Mouse (Mus musculus) Muller cell, postnatal 12 days (primary cell): Measurements from ENCODE around the gene Padi4.

ENCODE experiments used
- DNase-seq: peaks from one replicate; pipeline ENCODE4 v3.0.0-alpha.2; 2015; ENCODE audit errors: inconsistent ontology term

The Padi4 gene

DNA sequence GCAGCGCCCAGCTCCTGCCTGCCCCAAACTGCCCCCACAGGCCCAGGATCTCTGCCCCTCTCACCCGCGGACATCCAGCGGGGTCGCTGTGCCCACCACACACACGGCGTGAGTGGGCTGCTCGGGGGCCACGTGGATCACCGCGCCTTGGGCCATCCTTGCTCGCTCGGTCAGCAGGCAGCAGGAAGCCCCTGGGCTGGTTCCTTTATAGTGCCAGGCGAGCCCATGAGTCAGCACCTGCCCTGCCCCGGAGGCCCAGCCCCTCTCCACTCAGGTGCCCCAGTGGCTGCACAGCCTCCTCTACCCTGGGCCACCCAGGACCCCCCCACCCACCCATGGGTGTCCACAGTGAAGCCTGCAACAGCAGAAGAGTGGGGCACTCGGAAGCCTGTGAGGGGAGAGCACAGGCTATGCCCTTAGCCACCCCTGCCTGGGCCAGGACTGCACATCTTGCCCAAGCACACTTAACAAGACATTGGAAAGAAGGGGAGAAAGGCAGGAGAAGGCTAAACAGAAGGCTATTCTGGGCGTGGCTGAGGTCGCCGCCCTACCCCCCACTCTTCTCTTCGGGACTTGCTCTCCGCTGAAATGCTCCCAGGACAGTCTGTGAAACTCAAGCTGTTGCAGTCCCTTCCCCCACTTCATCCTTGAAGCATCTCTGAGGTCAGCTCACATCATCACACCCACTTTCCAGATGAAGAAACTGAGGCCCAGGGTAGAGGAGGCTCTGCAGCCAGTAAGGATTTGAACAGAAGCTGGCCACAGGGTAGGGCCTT is at the start of gene Padi4:
Gene Padi4, minus strand, starts transcription at position 212 of the 776 bp plus-strand sequence.
- no peak for DNase-seq

DNA sequence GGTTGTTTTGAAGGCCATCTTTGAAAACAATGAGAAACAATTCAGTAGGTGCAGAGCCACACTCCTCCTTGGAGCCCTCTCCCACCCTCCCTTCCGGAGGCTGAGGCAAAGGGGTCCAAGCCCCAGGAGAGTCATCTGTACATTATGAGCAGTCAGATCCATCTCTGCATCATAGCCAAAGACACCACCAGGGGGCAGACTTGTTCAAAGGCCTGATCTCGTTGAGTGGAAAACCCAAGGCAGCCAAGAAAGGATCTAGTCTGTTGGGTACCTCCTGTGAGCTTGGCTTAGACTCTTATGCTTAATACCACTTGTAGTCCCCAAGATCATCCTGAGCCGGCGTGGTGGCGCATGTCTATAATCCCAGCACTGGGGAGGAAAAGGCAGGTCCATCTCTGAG is 48.0 kb upstream of the Padi4 start:
- peak; percentile 25 for DNase-seq

DNA sequence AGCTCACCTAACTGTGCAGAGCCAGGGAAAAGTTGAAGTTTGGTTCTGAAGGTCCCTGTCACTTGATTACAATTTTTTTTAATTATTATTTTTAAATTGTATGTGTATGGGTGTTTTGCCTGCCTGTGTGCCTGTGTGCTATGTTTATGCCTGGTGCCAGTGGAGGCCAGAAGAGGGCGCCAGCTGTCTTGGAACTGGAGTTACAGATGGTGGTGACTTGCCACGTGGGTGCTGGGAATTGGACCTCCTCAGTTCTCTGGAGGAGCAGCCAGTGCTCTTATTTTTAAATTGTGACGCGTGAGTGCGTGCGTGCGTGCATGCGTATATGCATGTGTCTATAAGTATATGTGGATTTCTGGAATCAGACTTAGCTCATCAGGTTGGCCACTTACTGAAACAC is 43.4 kb upstream of the Padi4 start:
- no peak for DNase-seq

DNA sequence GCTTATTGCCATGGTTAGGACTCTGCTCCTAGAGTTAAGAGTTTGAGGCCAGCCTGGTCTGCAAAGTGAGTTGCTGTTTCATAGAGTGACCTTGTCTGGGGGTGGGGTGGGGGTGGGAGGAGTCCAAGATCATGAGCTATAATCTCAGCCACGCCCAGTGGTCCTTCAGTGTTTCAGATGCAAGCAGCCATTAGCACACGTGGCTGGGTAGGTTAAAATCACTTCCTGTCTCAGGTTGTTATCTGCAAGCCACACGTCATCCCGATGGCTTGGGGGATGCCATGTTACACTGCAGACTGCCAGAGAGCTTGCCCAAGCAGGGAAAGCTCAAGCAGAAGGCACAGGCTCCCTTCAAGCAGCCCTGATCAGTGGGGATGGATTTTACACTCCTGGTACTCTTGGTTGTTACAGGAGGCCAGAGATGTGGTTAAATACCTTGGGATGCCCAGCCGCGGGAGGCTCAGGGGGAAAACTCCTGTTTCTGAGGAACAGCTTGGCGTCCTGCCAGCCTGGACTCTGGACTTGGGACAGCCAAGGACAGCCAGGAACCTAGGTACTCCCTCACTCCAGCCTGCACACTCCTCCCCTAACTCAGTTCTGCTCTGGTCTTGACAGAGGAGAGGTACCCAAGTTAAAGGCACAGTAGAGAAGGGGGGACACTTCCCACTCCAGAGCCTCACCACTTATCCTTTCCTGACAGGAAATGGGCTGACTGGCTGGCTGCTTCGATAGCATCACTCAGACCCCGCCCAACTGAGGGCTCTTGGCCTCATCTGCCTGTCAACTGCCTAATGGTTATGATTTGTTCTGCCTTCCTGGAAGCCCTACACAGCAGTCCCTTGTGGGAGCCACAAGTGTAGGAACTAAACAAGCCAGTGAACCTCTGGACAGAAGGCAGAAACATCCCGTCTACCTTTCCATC is 42.2 kb upstream of the Padi4 start:
- DNase-seq, result no peak

DNA sequence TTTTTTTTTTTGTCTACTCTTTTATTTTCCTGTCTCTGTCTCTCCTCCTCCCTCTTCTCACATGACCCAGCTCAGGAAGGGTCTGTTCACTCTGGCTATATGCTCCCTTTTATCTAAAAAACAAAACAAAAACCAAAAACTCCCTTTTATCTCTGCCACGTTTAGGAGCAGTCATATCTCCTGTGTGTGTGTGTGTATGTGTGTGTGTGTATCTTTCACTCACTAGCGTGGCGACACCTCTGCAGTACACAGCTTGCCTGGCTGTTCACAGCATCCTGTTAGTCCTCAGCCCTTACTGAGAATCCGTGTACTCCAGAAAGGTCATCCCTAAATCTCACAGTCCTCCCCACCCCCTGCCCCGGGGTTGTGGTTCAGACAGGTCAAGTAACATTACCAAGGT is 41.5 kb upstream of the Padi4 start:
- no peak for DNase-seq

DNA sequence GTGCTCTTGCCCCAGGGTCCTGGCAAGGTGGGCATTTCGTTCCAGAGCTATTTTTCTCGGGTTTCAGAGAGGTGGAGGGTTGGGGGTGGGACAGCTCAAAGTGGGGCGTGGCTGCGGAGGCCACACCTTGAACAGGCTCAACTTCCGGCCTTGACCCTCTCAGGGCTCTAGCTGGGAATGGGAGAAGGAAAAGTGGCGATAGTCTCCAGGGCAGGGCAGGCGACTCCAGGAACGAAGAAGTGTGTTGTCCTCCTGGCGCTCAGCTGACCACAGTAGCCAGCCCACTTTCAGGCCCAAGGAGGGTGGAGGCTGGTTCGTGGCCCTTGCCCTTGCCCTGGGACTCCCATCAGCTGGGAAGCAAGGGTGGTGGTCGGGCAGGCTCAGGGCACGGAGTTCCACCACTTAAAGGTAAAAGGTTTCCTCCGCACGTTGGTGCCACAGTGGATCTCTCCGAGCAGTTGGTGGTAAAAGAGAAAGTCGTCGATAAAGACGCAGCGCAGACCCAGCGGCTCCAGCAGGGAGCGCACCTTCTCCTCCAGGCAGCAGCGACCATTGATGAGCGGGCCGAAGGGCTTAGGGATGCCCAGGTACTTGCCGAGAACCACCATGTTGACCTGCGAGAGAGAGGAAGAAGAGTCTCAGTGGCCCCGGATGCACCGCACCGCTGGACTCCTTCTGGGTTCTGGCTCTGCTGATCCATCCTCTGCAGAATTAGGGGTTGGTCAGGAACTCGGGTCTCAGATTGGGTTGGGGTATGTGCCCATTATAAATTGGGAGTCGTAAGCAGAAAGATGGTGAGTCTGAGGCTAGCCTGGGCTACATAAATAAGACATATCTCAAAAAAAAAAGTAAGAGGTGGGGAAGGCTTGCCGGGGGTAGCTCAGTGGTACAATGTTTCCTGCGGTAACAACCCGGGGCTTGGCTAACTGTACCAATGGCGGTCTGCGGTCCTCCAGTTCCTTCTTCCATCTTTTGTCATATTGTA is 40.5 kb upstream of the Padi4 start:
- peak; percentile 30 for DNase-seq

DNA sequence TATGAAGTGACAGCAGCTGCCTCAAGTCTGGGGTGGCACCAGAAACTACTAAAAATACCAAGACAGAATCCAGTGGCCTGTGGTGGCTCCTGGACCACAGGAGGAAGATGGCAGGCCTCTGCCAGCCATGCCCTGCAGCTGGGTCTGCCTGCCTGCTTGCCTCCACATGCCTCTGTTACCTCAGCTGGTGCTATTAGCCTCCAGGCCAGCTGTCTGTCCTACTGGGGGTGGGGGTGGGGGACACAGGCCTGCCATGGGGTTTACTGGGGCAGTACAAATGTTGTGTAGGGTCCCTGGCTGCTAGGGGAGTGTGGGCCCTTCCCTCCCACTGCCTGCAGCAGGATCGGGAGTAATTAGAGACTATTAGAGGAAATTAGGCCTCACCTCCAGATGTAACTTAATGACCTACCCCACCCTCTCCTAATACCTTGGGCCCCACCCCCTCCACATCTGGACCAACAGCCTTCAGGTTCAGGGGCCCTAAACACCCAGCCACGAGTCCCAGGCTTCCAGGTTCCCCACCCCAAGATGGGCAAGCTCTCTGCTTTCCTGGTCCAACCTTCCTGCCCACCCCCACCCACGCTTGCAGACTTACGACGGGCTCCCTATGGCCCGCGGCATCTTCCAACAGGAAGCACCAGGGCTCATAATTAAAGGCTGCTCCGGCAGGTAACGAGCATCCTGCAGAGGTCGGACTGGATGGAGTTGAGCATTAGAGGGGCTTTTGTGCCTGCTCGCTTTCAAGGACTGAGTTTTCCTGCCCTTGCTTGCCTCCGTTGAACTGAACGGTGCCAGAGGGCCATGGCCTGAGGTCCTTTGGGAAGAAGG is 39.5 kb upstream of the Padi4 start:
- no peak for DNase-seq

DNA sequence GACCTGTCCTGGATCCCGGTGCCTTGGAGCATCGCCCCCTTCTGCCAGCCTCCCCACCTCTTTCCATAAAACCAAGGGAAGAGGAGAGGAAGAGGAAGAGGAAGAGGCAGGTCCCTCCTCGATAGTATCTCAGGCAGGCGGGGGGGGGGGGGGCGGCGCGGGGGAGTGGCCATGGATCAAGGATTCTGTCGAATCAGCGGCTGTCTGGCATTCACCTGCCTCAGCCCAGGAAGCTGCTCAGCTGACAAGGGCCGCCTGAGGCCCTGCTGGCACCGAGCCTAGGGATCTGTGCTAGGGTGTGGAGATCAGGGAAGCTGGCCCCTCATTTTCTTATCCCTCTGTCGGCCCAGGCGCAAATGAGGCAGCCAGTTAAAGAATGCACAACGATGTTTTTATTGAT is 38.6 kb upstream of the Padi4 start:
- no peak for DNase-seq

DNA sequence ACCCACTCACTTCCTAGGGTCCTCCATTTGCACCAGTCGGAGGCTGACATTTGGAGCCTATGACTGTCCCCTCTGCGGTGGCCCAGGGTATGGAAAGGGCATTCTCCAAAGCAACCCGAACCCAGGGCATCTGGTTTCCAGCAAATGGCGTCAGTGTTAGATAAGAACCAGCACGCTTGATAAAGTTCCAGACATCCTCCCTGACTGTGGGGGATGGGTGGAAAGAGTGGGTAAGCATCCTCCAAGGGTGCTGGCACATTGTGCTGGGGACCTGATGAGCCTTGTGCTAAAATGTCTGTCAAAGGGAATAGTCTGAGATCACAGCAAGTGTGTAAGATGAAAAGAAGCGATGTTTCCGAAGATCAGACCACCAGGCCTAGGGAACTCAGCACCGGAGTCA is 38.2 kb upstream of the Padi4 start:
- no peak for DNase-seq

DNA sequence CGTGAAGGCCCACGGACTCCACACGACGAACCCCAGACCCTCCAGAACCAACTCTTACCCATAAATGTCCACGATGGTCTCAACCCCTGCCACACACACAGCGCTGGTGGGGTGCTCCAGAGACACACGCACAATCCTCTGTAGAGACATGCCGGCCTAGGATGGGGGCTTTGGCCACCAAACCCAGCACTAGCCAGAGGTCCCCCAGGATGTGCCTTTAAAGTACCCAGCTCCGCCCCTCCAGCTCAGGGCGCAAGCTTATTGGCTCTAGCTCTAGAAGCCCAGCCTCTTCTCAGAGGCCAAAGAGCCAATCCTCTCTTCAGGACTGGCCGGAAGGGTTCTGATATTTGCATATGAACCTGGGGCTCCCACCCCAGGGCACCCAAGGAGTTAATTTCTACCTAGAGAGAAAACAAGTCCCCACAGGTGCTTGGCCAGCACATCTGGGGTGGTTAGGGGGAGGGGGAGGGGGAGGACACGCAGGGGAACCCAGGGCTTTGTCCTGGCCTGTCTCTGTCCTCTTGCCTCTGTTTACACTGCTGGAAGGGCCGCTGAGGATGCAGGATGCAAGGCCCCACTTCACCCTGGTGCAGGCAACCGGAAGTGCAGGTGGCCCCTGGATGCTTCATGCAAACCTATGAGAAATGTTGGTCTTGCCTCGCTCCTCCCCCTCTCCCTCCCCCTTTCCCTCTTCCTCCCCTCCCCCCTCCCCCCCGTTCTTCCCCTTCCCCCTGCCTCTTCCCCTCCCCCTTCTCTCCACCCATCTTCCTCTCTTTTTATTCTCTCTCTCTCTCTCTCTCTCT is 36.6 kb upstream of the Padi4 start, which contains the start of gene Padi3:
Gene Padi3, minus strand, starts transcription at position 191 of the 803 bp plus-strand sequence.
- no peak for DNase-seq

DNA sequence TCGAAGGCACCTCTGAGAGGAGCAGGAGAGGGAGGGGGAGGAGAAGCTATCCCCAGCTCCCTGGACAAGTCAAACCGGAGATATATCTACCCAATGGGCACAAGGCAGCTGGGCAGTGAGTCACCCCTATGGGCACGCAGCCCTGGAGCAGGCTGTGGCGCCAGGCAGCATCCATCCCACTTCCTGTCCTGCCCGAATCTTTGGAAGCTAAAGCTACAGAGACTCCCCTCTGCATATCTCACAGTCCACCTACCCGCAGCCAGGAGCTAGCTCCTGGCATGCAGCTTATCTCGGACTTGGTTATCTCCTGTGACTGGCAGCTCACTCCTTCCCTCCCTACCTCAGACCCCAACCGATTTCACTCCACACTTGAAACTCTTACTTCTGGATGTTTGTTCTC is 35.1 kb upstream of the Padi4 start:
- DNase-seq, result peak; percentile 40

DNA sequence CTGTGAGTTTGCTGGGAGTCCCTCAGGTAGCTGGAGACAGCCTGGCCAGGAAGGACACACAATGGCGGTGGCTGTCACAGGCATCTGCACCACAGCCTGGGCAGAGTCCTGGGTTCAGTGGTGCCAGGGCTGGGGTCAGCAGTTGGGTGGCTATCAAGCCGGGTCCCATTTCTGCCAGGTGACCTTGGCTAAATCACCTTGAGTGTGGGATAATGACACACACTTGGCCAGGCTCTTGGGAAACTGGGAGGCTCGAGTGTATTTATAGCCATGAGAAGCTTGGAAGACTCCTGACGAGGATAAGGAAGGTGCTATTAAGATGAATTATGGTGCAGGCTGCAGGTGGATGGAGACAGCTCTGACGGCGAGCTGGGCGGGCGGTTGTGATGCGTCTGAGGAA is 30.6 kb upstream of the Padi4 start:
- no peak for DNase-seq

DNA sequence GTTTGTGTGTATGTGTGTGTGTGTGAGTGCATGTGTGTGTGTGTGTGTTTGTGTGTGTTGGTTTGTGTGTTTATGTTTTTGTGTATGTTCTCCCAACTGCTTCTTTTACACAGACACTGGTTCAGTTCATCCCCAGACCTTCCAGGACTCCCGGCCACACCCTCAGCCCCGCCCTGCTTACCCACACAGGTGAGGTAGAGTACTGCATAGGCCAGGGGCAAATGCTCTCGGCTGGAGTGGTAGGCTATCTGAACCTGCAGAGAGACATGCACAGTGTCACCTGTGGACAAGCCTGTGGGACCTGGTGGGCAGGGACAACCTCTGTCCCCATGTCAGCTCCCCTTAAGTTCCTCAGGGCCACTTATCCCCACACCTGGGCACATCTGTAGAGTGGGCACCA is 27.3 kb upstream of the Padi4 start:
- no peak for DNase-seq

DNA sequence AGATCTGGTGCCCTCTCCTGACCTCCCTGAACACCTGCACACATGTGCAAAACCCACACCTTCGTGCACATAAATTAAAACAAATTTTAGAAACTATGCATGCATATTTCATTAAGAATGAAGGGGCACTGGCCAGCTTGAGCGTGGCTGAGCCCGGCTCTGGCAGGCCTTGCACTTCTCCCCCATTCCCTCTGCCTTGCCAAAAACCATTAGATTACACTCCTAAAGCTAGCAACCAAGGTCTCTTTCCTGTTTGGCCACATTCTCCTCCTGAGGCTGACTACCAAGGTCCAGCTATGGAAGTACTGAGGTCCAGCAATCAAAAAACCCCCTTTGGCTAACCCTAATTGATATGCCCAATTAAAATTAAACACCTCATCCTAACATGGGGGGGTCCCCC is 22.8 kb upstream of the Padi4 start:
- DNase-seq, result no peak

DNA sequence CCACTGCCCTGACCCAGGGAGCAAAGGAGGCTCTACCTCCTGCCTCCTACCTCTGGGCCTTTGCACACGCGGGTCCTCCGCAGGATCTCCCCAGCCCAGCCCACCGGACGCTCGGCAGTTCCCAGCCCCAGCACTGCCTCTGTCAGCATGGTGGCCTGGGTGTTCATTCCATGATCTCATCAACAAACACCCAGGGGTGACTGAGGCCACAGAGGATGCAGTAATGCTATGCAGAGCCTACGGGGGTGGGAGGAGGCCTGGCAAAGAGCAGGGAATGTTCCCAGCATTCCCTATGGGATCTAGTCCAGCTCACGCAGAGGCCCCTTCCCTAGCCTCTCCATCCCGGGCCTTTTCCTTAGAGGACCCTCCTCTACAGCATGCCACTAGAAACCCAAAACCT is 20.6 kb upstream of the Padi4 start:
- no peak for DNase-seq

DNA sequence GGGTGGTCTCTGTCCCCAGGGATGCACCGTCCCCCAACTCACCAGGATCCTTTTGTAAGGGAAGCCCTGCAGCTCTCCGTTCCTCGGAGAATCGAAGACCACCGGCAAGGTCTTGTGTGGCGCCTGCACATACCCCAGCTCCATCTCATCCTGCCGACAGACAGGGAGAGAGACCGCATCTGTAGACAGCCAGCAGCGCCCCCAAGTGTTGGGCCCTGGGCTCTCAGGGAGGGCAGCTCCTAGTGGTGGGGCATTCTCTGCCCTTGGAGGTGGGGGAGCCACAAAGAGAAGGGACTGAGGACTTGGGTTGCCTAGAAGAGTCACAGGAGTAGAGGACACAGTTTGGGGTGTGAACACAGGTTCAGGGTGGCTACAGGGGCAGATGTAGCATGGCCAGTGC is 19.8 kb upstream of the Padi4 start:
- DNase-seq, result no peak

DNA sequence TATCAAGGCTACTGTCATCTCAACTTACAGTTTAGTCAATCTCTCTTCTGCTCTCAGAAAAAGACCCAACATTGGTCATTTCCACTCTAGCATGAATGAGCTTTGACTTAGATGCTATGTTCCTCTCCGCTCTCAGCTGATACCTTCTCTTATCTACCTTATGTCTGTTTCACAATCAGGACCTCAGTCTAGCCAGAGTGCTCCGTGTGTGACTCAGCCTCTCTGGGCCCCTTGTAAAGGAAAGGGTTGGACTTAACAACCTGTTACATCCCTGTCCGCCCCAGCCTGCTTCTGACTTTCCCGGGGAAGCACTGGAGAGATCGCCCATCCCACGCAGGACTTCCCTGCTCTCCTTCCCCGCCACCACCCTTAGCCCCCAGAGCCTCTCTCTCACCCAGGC is 18.5 kb upstream of the Padi4 start:
- DNase-seq, result no peak

DNA sequence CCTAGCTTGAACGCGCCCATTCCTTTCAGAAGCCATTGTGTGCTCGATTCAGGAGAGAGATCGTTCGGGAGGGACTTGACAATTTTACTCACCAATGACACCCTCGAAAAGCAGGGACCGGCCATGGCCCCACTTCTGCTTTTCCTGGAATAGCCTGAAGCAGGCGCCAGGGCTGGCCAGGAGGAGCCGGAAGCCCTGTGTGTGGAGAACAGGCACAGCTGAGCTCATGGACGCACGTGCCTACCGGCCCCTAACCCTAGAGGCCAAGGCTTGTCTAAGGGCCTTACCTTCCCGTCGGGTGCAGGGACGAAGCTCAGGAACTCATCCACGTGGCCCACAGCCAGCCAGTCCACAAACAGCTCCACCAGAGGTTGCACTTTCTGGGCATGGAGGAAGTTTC is 17.0 kb upstream of the Padi4 start:
- no peak for DNase-seq

DNA sequence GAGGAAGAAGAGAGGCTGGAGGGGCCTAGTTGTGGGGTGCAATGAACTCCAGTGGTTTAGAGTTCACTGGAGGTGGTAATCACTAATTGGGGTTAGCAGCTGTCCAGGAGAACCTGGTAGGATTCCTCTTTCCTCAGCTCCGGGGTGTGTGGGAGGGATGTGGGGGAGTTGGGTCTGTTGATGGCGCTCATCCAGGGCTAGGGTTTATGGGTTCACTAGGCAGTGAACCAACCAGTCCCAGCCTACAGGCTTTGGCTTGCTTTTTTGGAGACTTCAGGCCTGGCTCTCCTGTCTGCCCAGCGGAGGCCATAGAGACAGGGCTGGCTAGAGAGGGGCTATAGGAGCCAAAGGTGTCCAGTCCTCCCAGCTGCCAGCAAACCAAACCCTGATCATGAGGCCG is 15.9 kb upstream of the Padi4 start:
- no peak for DNase-seq

DNA sequence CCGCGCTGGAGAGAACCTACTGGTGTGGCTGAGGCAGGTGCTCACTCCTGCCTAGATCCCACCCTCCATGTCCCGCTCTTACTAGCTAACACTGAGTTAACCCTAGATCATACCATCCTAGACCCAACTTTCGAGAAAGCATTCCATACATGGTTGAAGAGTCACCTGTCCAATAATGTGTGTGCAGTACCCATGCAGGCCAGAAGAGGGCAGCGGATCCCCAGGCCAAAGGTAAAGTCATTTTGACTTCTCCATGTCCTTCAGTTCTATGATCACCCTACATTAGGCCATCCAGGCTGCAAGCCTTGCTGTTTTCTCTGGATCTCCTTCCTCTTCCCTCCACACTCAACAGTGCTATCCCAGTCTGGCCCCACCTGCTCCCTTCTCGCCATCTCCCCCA is 14.9 kb upstream of the Padi4 start:
- DNase-seq, result peak; percentile 39
